Mouse (Mus musculus) forebrain, embryonic 11.5 days (tissue): ENCODE measurements around the gene Gab1. TPM values are rescaled to one million over a fixed set of nuclear protein-coding genes. Genes with fewer than 3 reads are reported as not detected.

Experiments used
- ATAC-seq: fragments of 200-750 bp; cut with Nextera tagmentation; replicated peaks from 2 replicates; pipeline ENCODE4 v1.8.0; 2017; ENCODE audit warnings: moderate TSS enrichment; ENCODE audit not compliant: low FRiP score
- DNase-seq: peaks from one replicate; pipeline ENCODE4 v3.0.0-alpha.2; 2017; ENCODE audit warnings: low spot score
- H3K27ac ChIP-seq: fragments of 300-500 bp; sonication (generic); 2 replicates; pipeline ENCODE4 v1.5.1; 2014; ENCODE audit warnings: low read depth, low read length
- H3K27me3 ChIP-seq: fragments of 300-500 bp; sonication (generic); 2 replicates; pipeline ENCODE4 v1.6.1; 2014; ENCODE audit warnings: mild to moderate bottlenecking, low read length, mixed read lengths; ENCODE audit not compliant: control insufficient read depth, insufficient read depth
- H3K36me3 ChIP-seq: fragments of 300-500 bp; sonication (generic); 2 replicates; pipeline ENCODE4 v1.6.1; 2014; ENCODE audit warnings: mild to moderate bottlenecking, low read length, moderate library complexity, mixed read lengths; ENCODE audit not compliant: control insufficient read depth, insufficient read depth
- H3K4me1 ChIP-seq: fragments of 300-500 bp; sonication (generic); replicated peaks from 2 replicates; pipeline ENCODE4 v1.6.1; 2014; ENCODE audit warnings: low read length, mixed read lengths; ENCODE audit not compliant: control insufficient read depth, insufficient read depth
- H3K4me2 ChIP-seq: fragments of 300-500 bp; sonication (generic); 2 replicates; pipeline ENCODE4 v1.6.1; 2014; ENCODE audit warnings: low read depth, mild to moderate bottlenecking, low read length, moderate library complexity, mixed read lengths; ENCODE audit not compliant: severe bottlenecking
- H3K4me3 ChIP-seq: fragments of 300-500 bp; sonication (generic); 2 replicates; pipeline ENCODE4 v1.5.1; 2014; ENCODE audit warnings: low read depth, low read length
- H3K9ac ChIP-seq: fragments of 300-500 bp; sonication (generic); 2 replicates; pipeline ENCODE4 v1.6.1; 2014; ENCODE audit warnings: low read length
- H3K9me3 ChIP-seq: fragments of 300-500 bp; sonication (generic); 2 replicates; pipeline ENCODE4 v1.6.1; 2016; ENCODE audit warnings: low read length, mixed read lengths; ENCODE audit not compliant: control insufficient read depth
- WGBS: fragments of 180-500 bp; shearing (Covaris S2); extraction: QIAGEN DNeasy Blood & Tissue Kit; methylation state at CpG from one replicate; pipeline ENCODE4 v1.1.7; 2014; 5-methylcytosine and 5-hydroxymethylcytosine counted together
- polyA plus RNA-seq: library from polyadenylated mRNA; unstranded; fragments of >200 nt; fragmentation: Nextera tagmentation; extraction: Ambion mirVana; gene quantifications from 2 replicates; pipeline ENCODE4 v1.2.1, GENCODE M21; 2014

The Gab1 gene
- polyA plus RNA-seq, 1 experiment from 2014 or later, result 19.1 TPM

- Histone ChIP-seq H3K9ac (no peak overlapping the region), H3K9me3 (no peaks in the 10 kb centered on the region), H3K36me3 (no peaks in the 10 kb centered on the region), H3K27me3 (no peaks in the 10 kb centered on the region), H3K4me2 (no peak overlapping the region), H3K27ac (no peak overlapping the region), H3K4me3 (no peak overlapping the region), H3K4me1 (no peaks in the 10 kb centered on the region)
- DNase-seq (no peak), ATAC-seq (no peak)
- WGBS, result 85% methylated on average over 2 of the region's 2 CpGs
Measured at GRCm38 (mm10) chr8:80817065-80817464, 63.3 kb downstream of the Gab1 start.

- Histone ChIP-seq H3K27ac (no peak overlapping the region), H3K9me3 (no peaks in the 10 kb centered on the region), H3K4me3 (no peak overlapping the region), H3K27me3 (no peaks in the 10 kb centered on the region), H3K36me3 (no peaks in the 10 kb centered on the region), H3K4me2 (no peak overlapping the region), H3K4me1 (no peaks in the 10 kb centered on the region), H3K9ac (no peak overlapping the region)
- DNase-seq, result no peak
- 85% methylated on average over 6 of the region's 6 CpGs for WGBS
- no peak for ATAC-seq
Measured at GRCm38 (mm10) chr8:80815179-80815578, 65.1 kb downstream of the Gab1 start.

- Histone ChIP-seq H3K9ac (no peak overlapping the region), H3K4me2 (no peak overlapping the region), H3K36me3 (no peaks in the 10 kb centered on the region), H3K27me3 (no peaks in the 10 kb centered on the region), H3K4me3 (no peak overlapping the region), H3K4me1 (no peaks in the 10 kb centered on the region), H3K27ac (no peak overlapping the region), H3K9me3 (no peaks in the 10 kb centered on the region)
- WGBS, result 58% methylated on average over 13 of the region's 13 CpGs
- no peak for DNase-seq
- peak; percentile 60 for ATAC-seq
Measured at GRCm38 (mm10) chr8:80814087-80814791, 66.1 kb downstream of the Gab1 start.

- Histone ChIP-seq H3K4me3 (no peak overlapping the region), H3K4me2 (no peak overlapping the region), H3K4me1 (no peaks in the 10 kb centered on the region), H3K27me3 (no peaks in the 10 kb centered on the region), H3K27ac (no peak overlapping the region), H3K9ac (no peak overlapping the region), H3K9me3 (no peaks in the 10 kb centered on the region), H3K36me3 (no peaks in the 10 kb centered on the region)
- DNase-seq (peak; percentile 58), ATAC-seq (no peak)
- 85% methylated on average over 5 of the region's 5 CpGs for WGBS
Measured at GRCm38 (mm10) chr8:80813439-80813838, 66.9 kb downstream of the Gab1 start.

DNA sequence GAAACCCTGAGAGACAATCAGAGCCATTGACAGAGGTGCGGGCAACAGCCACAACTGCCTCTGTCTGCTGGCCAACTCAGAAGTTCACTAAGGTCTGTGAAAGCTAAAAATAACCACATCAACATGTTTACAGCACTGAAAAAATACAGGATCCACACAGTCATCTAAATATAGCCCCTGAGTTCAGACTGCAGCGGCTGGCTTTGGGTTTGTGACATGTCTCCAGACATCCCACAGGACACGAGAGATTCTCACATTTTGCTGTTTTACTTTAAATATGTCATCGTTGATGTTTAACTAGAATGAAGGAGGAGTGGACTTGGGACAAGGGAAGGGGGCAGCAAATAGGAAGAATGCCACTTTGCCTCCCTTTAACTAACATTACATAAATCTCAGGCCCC lies 68.7 kb downstream of the Gab1 start:
- H3K4me1 ChIP-seq, result peaks cover 3% of the 10 kb centered on the region; the same call in 1 of the 2 replicates
- ATAC-seq, result no peak
- no peak overlapping the region for H3K9ac ChIP-seq
- H3K4me2 ChIP-seq, result no peak overlapping the region
- H3K4me3 ChIP-seq, result no peak overlapping the region
- 90% methylated on average over 4 of the region's 4 CpGs for WGBS
- no peak overlapping the region for H3K27ac ChIP-seq
- no peaks in the 10 kb centered on the region for H3K27me3 ChIP-seq
- no peaks in the 10 kb centered on the region for H3K9me3 ChIP-seq
- no peak for DNase-seq
- no peaks in the 10 kb centered on the region for H3K36me3 ChIP-seq

DNA sequence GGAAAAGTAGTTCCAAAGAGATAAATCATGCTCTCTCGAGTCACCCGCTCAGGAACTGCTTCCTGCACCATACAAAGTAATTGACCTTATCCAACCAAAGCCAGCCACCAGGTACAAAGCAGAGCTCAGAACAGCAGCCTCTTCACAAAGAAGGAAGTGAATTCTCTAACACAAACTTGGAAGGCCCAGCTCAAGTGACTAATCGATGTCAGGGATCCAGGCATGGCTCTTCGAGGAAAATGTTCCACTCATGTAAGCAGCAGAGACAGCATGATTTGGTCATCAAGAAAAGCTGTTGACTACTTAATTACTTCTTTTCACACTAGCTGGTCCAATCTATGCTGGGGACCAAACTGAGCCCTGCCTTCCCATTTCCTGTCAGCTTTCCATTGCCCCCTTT lies 69.4 kb downstream of the Gab1 start:
- Histone ChIP-seq H3K4me1 (peaks cover 3% of the 10 kb centered on the region; the same call in 1 of the 2 replicates), H3K27ac (no peak overlapping the region), H3K4me3 (no peak overlapping the region), H3K9me3 (no peaks in the 10 kb centered on the region), H3K36me3 (no peaks in the 10 kb centered on the region), H3K9ac (no peak overlapping the region), H3K27me3 (no peaks in the 10 kb centered on the region), H3K4me2 (no peak overlapping the region)
- ATAC-seq, result no peak
- WGBS, result 87% methylated on average over 4 of the region's 4 CpGs
- no peak for DNase-seq

DNA sequence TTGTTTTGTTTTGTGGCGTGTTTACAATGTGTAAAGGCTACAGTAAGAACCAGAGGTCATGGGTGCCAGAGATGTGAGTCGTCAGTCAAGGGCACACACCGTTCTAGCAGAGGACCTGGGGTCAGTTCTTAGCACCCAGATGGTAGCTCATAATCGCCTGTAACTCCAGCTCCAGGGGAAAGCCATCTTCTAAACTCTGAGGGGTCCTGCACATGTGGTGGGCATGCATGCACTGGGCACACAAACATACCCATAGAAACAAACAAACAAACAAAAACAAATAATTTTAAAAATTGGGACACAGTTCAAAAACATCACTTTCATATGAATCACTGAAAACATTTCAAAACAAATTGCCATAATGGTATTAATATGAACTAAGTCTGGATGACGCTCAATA lies 69.9 kb downstream of the Gab1 start:
- Histone ChIP-seq H3K4me3 (no peak overlapping the region), H3K27ac (no peak overlapping the region), H3K9ac (no peak overlapping the region), H3K9me3 (no peaks in the 10 kb centered on the region), H3K4me2 (no peak overlapping the region), H3K4me1 (peaks cover 3% of the 10 kb centered on the region; the same call in 1 of the 2 replicates), H3K36me3 (no peaks in the 10 kb centered on the region), H3K27me3 (no peaks in the 10 kb centered on the region)
- DNase-seq, result no peak
- 93% methylated on average over 5 of the region's 5 CpGs for WGBS
- ATAC-seq, result no peak

DNA sequence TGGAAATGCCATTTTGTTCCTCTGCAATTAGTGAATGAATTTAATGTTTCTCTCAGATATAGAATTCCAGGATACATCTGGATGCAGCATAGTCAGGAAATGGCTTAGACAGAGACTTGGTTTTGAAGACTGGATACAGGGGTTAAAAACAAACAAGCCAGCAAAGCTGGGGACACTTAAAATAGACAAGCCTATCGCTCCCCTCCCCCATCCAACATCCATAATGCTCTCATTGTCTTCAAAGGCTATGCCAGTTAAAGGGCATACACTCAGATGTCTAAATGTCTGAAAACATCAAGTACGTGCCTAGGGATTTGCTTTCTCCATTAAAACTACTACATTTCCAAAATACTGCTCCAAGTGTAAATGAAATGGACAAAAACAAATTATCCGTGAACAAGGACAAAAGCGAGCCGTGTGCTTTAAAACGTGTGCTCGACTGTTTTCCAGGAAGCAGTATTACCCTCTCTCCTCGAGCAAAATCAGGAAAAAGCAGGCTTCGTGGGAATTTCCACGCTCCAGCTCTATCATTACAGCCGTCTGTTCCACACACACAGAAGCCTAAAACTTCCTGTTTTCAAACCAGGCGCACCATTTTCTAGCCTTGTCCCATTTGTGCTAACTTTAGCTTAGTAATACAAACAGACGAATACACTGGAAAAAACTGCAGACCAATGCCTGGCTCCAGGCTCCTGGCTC lies 72.4 kb downstream of the Gab1 start:
- Histone ChIP-seq H3K36me3 (no peaks in the 10 kb centered on the region), H3K27ac (0 out of 2 replicates have a peak overlapping the region, but pooled peaks have one; percentile 8), H3K27me3 (no peaks in the 10 kb centered on the region), H3K9ac (no peak overlapping the region), H3K4me1 (peaks cover 8% of the 10 kb centered on the region; the same call in 1 of the 2 replicates), H3K9me3 (no peaks in the 10 kb centered on the region), H3K4me3 (no peak overlapping the region), H3K4me2 (no peak overlapping the region)
- WGBS, result 49% methylated on average over 13 of the region's 13 CpGs
- ATAC-seq (no peak), DNase-seq (no peak)
